Mouse (Mus musculus): ENCODE measurements around the gene Coro1c.

DNA sequence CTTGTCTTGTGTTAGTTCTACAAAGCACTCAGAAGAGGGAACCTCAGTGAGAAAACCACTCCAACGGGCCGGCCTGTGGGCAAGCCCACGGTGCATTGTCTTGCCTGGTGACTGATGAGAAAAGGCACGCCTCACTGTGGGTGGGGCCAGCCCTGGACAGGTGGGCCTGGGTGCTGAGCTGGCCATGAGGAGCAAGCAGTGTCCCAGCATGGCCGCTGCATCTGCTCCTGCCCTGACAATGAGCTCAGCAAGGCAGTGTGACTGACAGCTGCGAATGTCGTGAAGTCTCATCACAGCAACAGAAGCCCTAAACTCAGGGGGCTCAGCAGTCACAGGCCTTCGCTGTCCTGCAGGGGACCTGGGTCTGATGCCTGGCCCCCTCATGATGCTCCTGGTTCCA, 62.9 kb downstream of the Coro1c start:
- TF ChIP-seq CTCF (IDR thresholded peaks at IDR 0.05; ENCODE audit: borderline replicate concordance, insufficient read depth, low read length) = no peak
- no peak for TF ChIP-seq POLR2A (IDR thresholded peaks at IDR 0.05; ENCODE audit: low read depth, low read length)

All from embryonic fibroblast, embryonic 13.5 days (primary cell).